Mouse (Mus musculus): ENCODE data around the gene Fibp.

Fibp gene

DNA sequence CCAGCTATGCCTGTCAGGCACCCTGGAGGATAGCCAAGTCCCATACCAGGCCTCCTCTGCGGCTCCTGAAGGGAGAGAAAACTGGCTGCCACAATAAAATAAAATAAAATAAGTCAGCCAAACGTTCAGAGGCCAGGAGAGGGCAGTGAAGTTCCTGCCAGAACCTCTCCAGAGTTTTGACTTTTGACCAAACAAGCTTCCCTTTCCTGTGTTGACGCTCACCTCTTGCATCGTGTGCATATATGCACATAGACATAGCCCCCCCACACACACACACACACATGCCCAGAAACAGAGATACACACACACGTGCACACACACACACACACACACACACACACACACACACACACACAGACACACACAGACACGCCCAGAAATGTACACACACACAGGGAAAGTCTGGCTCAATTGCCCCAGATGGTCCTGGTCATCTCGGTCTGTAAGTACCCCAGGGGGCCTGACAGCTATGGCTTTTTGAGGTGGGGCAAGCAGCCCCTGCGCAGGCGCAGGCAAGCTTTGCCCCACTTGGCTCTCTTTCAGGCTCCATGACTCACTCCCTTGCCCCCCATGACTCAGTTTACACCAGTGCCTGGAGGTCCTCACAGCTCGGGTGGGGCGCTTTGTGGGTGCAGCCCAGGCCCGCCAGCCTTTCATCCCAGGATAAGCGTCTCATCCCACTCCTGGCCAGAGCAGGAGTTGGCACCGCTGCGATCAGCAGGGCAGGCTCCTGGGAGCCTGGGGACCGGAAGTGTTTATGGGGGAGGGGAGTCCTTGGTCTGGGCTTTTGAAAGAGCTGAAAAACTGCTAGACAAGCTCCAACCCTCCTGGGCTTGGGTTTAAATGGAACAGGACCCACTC lies 27.2 kb upstream of the Fibp start:
- DNase-seq = peak; percentile 82

DNA sequence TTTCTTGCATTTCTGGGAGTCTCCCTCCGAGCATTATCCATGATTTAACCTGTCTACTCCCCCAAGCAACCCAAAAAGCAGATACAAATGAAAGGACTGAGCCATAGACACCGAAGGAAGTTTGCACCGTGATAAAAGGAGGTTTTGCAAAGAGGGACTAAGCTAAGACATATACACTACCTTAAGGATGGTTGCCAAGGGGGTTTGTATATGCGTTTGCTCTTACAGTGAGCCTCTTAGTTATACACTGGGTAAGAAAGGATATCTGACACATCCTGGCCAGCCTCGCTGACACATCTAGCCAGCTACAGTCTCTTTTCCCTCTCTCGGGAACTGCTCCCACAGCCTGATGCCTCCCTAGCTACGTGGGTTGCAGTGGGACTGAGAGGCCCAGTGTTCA lies 26.5 kb upstream of the Fibp start:
- no peak for DNase-seq

DNA sequence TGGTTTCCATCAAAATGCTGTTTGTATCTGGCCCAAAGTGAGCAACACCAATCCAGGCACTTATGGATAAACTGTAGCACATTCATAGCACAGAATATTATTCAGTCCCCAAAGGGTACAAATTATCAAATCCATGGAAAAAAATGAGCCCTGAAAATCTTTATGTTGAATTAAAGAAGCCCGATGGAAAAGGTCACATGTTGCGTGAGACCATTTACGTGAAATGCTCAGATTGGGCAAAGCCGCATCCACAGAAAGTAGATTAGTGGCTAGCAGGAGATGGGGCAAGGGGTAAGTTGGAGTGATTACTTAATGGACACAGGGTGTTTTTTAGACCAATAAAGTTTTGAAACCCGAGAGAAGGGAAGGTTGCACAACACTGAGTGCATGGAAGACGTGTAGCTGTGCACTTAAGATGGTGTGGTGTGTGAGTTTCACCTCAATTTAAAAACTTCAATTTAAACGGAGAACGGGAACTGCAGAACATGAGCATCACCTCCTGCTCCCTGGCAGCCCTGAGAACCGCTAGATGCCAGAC lies 16.0 kb upstream of the Fibp start:
- no peak for DNase-seq

DNA sequence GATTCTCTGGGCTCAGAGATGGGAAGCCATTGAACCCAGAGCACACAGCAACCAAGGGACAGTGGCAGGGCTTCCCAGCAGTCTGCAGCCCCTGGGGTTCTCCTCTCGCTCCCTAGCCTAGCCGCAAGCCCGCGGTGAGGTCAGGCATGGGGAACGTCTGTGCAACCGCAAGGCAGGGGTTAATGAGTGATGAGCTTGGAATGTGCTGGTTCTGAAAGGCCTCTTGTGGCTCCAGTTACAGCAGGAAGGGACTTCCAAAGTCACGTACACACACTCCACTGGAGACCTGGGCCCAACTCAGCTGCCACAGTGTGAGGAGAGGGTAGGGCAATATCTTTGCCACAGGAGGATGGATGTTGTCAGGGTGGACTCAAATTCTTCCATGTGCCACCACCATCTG lies 15.5 kb upstream of the Fibp start:
- no peak for DNase-seq

DNA sequence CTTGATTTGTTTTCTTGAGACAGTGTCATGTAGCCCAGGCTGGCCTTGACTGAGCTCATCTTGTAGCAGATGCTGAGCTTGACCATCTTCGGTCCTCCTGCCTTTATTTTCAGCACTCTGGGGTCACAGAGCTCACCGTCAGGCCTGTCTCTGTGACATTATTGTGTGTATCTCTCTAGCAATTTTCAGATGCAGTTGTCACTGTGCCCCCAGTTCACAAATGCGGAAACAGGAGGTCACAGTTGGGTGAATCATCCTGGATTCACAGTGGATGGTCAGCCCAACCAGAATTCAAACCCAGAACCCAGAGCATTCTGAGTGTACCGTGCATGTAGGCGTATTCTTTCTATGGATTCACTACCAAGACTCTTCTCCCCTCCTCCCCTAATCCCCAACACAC lies 14.7 kb upstream of the Fibp start:
- DNase-seq = no peak

DNA sequence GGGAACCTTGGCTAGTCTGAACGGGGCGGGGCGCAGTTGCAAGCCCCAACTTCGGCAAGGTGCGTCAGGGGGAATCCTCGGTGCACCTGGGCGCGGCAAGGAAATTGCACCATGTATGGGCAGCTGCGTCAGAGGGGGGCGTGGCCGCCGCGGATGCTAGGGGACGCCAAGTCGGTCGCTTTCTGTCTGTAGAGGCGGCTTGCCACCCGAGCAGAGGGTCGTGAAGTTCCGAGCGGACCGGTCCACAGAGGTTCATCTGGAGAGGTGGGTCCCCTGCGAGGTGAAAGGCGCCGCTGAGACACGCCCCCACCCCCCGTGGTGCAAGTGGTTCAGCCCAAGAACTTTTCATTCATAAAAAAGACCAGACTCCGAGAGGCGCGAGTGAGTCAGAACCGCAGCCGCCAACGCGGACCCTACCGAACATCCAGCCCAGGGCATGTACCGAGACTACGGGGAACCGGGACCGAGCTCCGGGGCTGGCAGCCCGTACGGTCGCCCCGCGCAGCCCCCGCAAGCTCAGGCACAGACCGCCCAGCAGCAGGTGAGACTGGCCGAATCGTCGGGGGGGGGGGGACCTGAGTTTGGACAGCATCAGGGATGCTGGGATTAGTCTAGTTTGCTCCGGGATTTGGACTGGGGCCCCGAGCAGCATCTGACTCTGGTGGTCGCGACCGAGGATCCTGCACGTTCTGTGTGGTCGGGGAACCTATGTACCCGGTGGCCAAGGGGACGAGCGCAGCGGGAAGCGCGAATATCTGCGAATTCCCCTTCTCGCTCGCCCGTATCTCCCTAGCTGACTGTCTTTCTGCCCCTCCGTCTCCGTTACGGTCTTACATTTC lies 12.7 kb upstream of the Fibp start, which contains the start of gene Fosl1:
Gene Fosl1, plus strand, starts transcription at position 33 of the 839 bp plus-strand sequence.
- DNase-seq = peak; percentile 78

DNA sequence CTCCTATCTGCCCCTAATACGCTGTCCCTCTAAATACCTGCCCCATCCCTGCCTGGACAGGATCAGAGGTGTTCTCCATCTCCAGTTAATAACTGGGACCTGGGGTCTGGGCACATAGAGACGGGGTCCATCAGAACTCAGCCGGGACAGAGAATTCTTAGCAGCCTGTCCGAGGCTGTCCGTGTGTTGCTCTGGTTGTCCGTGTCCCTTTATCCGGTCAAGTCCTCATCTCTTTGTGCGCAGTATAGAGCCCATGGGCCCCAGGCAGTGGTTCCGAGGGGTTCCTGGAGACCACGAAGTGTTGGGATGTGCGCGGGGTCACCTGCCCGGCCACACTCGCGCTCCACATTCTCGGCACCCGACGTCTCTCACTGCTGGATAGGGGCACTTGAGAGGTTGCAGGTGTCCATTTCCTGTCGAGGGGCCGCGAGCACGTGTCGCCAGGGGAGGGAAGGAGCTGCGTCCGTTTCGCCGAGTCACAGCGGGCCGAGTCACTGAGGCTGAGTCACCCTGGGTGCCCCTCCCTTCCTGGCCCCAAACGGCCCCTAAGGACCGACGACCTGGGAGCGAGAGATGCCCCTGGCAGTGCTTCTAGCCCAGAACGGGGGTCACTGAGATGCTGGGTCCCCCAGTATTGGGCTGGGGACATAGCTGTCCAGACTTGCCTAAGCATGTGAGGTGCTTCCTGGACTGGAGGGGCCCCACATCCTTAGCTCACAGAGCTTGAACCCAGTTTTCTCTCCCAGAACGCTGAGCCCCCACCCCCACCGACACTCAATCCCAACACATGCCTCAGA lies 11.9 kb upstream of the Fibp start:
- no peak for DNase-seq

DNA sequence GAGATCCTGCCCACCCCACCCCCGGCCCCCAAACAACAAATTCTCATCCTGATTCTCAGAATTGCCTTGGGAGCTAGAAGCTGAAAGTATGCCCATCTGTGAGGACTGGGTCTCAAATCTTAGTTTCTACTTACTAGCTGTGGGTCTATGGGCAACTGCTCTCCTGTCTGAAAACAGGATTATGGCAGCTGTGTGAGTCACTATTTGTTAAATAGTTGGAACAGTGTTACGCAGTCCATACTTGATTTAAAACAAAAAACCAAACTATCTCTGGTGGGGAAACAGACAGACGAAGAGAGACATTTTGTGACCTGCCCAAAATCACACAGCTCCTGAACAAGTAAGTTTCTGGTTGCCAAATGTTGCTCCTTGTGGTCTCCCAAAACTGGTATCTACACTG lies 10.7 kb upstream of the Fibp start:
- no peak for DNase-seq

DNA sequence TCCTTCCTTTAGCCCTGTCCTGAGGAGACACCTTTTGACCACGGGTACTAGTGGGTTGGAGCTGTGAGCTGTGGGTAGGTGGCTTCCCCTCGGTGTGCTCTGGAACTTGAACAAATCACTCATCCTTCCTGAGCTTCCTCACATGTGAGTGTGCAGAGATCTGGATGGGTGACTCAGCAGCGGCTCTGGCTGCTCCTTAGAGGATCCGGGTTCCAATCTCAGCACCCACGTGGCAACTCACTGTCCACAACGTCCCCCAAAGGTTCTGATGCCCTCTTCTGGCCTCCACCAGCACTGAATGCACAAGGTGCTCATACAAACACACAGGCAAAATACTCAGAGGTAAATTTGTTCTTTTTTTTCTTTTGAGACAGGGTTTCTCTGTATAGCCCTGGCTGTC lies 8.6 kb upstream of the Fibp start:
- no peak for DNase-seq

DNA sequence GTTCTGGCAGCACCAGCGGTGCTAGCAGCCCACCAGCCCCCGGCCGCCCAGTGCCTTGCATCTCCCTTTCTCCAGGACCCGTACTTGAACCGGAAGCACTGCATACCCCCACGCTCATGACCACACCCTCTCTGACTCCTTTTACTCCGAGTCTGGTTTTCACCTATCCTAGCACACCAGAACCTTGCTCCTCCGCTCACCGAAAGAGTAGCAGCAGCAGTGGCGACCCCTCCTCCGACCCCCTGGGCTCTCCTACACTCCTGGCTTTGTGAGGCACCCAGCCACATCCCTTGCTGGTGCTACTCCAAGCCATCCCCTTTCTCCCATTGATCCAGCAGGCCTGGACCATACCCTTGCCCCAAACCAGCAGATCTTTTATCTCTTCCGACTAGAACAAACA lies 5.4 kb upstream of the Fibp start:
- DNase-seq = no peak

DNA sequence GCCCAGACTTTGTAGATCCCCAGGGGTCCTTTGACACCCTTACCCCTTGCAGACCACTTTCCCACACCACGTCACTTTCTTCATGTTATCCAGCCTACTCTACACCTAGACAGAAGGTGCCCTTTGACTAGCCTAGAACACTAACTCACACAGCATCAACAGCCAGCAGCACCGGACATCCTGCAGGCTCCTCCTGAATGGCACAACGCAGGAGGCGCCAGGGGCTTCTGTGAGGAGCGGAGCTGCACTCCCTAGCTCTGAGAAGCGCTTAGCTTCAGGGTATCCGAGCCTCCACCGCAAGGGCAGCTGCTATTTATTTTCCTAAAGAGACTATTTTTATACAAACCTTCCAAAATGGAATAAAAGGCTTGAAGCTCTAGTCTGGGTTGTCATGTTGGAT lies 4.8 kb upstream of the Fibp start:
- DNase-seq = no peak

DNA sequence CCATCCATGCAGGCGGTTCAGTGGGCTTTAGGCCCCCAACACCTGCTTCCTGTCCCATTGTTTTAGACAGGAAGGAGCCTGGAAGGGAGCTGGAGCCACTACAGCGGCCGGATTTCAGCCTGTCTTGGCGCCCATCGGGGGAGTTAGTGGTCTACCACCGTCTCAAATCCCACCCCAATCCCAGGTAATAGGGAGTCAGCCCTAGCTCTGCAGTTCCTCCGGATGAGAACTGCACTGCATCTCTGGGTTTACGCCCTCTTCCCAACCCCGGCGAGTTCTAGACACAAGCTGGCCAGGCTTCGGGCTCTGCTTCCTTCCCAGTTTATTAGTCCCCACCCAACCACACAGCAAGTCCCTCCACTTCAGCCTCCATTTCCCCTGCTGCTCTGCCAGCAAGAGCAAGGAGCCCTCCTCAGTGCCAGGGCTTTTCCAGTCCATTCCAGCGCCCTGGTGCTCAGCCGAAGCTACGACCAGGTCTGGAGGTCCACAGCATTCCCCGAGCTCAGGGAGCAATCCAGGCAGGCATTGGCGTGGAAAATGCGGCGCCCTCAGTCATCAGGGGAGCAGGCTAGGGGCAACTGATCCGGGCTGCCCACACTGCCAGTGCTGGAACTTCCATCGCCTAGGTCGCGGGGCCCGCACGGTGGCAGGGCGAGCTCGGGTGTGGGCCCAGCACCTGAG lies 4.0 kb upstream of the Fibp start:
- DNase-seq = peak; percentile 70

DNA sequence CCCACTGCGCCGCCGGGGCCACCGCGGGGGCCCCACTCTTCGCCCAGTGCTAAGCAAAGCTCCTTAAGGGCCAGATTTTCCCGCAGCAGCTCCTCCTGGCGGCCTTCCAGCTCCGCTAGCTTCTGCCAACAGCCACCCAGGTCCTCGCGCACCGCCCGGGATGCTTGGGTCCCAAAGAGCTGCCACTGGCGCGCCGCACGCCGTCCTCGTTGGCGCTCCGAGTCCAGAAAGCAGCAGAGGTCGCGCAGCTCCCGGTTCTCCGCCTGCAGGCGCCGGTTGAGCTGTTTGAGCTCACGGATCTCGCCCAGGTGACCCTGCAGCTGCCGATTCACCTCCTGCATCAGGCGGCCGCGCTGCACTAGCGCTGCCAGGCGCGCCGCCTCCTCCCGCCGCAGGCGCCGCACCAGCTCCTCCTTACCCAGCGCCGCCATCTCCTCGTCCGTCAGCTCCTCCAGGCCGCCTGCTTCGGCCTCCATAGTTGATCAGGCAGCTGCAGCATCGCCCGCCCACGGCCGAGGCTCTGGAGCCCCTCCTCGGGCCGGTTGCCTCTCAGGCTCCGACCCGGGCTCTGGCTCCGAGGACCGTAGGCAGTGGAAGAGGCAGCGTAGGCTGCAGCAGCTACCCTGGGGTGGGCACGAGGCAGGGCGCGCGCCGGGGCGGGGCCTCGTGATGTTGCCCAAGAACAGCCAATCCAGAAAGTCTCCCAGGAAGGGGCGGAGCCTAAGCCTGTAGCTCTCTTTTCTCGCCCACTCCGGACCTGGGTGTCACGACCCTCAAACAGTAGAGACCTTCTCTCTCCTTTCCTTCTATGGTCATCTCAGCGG lies 3.3 kb upstream of the Fibp start:
- DNase-seq = peak; percentile 97

DNA sequence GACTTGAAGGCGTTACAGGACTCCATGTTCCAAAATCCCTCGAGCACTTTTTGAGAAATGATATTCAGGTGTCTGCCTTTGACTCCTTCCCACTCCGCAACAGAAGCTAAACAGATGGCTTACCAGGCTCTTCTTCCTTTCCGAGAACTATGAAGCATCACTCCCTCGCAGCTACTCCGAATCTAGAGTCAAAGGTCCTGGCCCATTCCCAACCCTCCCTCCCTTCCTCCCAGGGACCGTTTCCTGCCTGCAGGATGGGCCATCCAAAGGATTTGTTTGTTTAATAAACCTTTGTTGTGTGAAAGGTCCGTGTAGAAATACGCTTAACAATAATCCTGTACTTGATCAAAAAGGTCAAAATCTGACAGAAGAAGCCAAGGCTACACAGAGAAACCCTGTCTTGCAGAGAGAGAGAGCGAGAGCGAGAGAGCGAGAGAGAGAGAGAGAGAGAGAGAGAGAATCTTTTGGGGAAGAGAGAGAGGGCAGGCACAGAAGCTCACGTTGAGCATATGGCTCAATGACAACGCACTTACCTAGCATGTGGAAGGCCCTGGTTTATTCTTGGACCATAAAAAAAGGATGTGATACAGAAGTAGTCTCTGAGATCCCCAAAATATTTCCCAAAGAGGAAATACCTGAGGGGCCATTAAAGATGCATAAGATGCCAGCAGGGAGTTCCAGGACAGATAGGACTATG lies 2.5 kb upstream of the Fibp start, which contains the start of gene Ccdc85b:
Gene Ccdc85b, minus strand, starts transcription at position 149 of the 697 bp plus-strand sequence.
- DNase-seq = no peak

DNA sequence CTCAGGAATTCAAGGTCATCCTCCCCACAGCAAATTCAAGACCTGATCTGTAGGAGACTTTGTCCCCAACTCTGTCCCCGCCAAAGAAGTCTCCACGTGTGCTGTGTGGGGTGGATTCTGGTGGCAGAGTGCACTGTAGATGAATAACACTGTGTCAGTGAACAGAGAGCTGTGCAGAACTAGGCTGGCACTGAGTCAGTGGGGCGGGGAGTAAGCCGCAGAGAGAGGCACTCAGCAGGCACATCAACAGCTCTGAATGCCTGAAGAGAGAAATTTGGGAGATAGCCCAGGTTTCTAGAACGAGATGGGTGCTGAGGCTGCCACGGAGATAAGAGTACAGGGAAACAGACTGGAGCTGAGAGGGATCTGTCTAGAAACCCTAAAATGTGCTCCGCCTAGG lies 1.4 kb upstream of the Fibp start:
- DNase-seq = no peak

DNA sequence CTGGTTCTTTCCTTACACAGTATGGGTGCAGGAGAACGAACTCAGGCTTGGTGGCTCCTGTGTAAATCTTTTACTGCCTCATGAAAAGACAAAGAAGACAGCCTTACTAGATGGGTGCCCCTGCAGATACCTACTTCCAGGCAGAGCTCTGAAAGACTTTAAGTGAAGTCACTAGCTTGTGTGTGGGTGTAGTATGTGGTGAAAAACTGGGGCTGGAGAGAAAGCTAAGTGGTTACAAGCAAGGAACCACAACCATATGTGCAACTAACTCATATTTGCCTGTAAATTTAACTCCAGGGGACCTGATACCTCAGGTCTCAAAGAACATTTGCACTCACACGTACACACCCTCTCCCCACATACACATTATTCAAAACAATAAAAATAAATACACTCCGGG lies 519 bp upstream of the Fibp start:
- DNase-seq = no peak

DNA sequence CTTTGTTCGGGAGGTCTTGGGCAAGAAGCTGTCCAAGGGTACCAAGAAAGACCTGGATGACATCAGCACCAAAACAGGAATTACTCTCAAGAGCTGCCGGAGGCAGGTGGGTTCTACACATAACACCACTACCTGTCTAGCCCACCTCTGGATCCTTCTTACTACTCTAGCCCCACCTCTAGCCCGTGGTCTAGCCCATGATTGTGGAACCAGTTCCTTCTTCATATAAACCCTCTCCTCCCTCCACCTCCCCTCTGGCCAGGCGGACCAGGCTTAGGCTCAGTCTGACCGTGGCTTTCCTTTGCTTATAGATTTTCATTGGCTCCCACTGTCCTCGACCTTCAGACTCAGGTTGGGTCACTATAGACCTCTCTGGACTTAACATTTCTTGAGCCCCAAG lies 996 bp downstream of the Fibp start:
- DNase-seq = no peak

DNA sequence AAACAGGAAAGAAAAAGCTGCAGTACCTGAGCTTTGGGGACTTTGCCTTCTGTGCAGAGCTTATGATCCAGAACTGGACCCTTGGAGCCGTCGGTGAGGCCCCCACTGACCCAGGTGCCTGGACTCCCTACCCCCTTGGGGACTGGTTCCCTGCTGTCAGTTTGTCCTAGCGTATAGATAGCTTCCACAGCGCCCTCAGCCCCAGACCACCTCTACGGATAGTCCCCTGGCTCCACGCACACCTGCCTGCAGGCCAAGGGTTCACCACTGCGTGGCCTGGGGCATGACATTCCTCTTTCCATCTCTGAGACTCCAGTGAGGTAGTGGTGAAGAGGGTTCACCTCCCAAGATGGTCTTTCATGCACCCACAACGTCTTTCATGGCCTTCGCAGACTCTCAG lies 2.8 kb downstream of the Fibp start:
- no peak for DNase-seq

DNA sequence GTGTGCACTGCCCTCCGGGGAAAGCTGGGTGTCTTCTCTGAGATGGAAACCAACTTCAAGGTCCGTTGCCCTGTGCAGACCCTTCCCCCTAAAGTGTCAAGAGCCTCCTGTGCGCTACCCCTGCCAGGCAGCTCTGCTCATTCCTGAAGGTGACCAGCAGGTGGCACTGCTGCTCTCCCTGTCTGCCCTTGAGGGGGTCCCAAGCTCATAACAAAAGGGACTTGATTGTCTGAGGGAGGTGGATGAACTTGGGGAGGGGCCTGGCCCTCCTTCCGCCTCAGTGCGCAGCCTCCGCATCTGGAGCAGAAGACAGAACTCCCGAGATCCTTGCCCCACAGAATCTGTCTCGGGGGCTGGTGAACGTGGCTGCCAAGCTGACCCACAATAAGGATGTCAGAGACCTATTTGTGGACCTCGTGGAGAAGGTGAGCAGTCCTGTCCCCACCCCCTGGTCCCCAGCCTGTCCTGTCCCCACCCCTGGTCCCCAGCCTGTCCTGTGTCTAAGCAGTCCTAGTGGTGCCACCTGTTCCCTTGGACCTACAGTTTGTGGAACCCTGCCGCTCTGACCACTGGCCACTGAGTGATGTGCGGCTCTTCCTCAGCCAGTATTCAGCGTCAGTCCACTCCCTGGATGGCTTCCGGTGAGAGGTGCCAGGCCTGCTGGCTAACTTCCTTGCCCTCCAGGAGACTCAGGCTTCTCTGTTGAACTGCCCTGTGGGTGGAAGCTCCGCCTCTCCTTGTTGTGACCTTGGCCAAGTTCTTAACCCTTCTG lies 3.6 kb downstream of the Fibp start:
- peak; percentile 80 for DNase-seq

DNA sequence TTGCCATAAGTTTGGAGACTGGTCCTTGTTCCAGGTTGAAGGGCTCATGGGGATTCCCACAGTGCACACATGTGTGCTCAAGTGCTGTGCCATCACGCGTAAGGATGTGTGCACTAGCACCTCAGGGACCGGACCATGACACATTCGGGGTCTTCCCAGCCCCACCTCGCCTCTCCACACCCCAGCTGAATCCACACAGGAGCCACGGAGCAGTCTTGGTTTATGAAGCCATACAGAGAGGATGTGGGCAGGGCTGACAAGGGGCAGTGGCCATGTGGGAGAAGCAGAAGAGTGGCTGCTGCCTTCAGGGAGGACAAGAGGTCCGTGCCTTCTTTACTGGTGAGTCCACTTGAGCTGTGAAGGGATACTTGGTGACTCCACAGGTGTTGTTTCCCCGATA lies 4.6 kb downstream of the Fibp start:
- DNase-seq = no peak

Measured in lung, postnatal 10 days (tissue).